Mouse (Mus musculus): ENCODE measurements around the gene Uaca.

The Uaca gene

GRCm38 (mm10) chr9:60776899-60777298 is 17.4 kb upstream of the Uaca start:
- Histone ChIP-seq H3K36me3 (ENCODE audit: insufficient read depth, low read length) (no peaks in the 10 kb centered on the region), H3K27me3 (ENCODE audit: insufficient read depth, low read length) (peaks cover 30% of the 10 kb centered on the region), H3K9me3 (ENCODE audit: low read length) (peaks cover 7% of the 10 kb centered on the region), H3K4me1 (replicated peaks; ENCODE audit: low read depth, low read length) (peaks cover 6% of the 10 kb centered on the region; the same call in 1 of the 2 replicates), H3K4me3 (replicated peaks; ENCODE audit: low read length) (peak overlapping the region; percentile 52)
- no peak for TF ChIP-seq NANOG (IDR thresholded peaks at IDR 0.05; ENCODE audit: borderline replicate concordance, low read length)
- TF ChIP-seq POU5F1 (IDR thresholded peaks at IDR 0.05; ENCODE audit: borderline replicate concordance, low read length) = no peak
- no peak for TF ChIP-seq CTCF (conservative IDR thresholded peaks at IDR 0.05; ENCODE audit: low read length)

- no peaks in the 10 kb centered on the region for H3K9me3 ChIP-seq (ENCODE audit: low read length)
- H3K4me3 ChIP-seq (replicated peaks; ENCODE audit: low read length) = no peak overlapping the region
- no peaks in the 10 kb centered on the region for H3K36me3 ChIP-seq (ENCODE audit: insufficient read depth, low read length)
- no peak for TF ChIP-seq NANOG (IDR thresholded peaks at IDR 0.05; ENCODE audit: borderline replicate concordance, low read length)
- TF ChIP-seq POU5F1 (IDR thresholded peaks at IDR 0.05; ENCODE audit: borderline replicate concordance, low read length) = no peak
- no peak for TF ChIP-seq CTCF (conservative IDR thresholded peaks at IDR 0.05; ENCODE audit: low read length)
- peaks cover 44% of the 10 kb centered on the region for H3K27me3 ChIP-seq (ENCODE audit: insufficient read depth, low read length)
- H3K4me1 ChIP-seq (replicated peaks; ENCODE audit: low read depth, low read length) = no peaks in the 10 kb centered on the region; the same call in 1 of the 2 replicates
Observed at GRCm38 (mm10) chr9:60782057-60782789, 12.1 kb upstream of the Uaca start.

DNA sequence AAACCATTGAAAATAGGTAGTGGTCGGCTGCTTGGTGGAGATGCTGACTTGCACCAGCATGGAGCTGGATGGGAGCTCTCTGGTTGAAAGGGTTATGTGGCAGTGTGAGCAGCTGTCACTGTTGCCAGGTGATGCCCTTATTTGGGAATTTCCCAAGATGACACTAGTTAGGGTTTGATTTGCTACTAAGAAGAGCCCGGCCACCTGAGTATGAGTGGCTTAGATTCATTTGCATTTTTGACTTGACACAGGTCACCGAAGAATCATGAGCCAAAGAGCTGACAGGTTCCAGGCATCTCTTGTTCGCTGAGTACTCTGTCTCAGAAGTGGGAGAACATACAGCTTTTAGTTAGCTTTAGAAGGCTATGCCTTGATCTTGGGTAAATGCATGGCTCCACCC is 9.3 kb upstream of the Uaca start:
- Histone ChIP-seq H3K27me3 (ENCODE audit: insufficient read depth, low read length) (peaks cover 43% of the 10 kb centered on the region), H3K36me3 (ENCODE audit: insufficient read depth, low read length) (no peaks in the 10 kb centered on the region), H3K4me1 (replicated peaks; ENCODE audit: low read depth, low read length) (peaks cover 17% of the 10 kb centered on the region), H3K4me3 (replicated peaks; ENCODE audit: low read length) (no peak overlapping the region), H3K9me3 (ENCODE audit: low read length) (no peaks in the 10 kb centered on the region)
- TF ChIP-seq CTCF (conservative IDR thresholded peaks at IDR 0.05; ENCODE audit: low read length) (no peak), NANOG (IDR thresholded peaks at IDR 0.05; ENCODE audit: borderline replicate concordance, low read length) (no peak), POU5F1 (IDR thresholded peaks at IDR 0.05; ENCODE audit: borderline replicate concordance, low read length) (no peak)

DNA sequence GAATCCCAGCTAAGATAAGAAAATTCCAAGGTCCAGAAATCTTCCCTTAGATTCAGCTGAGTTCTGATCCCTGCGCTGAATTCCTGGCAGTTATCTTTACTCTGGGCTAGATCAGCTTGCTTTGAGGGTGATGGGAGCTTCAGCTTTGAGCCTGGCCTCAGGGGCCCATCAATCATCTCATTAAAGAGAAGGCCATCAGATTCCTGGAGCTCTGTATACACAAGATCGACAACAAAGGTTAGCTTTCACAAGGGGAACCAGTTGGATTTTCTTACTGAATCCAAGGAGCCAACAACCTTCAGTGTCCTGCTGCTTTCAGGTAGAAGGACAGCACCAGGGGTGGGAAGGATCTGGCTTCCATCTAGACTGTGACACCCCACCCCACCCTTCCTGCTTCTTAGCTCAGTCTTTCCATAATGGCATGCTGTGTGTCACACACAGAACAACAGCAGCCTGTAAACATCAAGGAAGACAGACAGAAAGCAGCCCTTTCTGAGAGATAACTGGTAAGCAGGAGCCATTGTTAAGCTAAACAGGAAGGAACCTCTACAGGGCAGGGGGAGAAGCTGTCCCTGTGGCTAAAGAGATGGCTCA is 6.7 kb upstream of the Uaca start:
- TF ChIP-seq POU5F1 (IDR thresholded peaks at IDR 0.05; ENCODE audit: borderline replicate concordance, low read length) = no peak
- TF ChIP-seq CTCF (conservative IDR thresholded peaks at IDR 0.05; ENCODE audit: low read length) = no peak
- TF ChIP-seq NANOG (IDR thresholded peaks at IDR 0.05; ENCODE audit: borderline replicate concordance, low read length) = peak; percentile 96
- Histone ChIP-seq H3K9me3 (ENCODE audit: low read length) (no peaks in the 10 kb centered on the region), H3K4me3 (replicated peaks; ENCODE audit: low read length) (no peak overlapping the region), H3K36me3 (ENCODE audit: insufficient read depth, low read length) (no peaks in the 10 kb centered on the region), H3K4me1 (replicated peaks; ENCODE audit: low read depth, low read length) (peaks cover 17% of the 10 kb centered on the region), H3K27me3 (ENCODE audit: insufficient read depth, low read length) (peaks cover 54% of the 10 kb centered on the region)

- TF ChIP-seq NANOG (IDR thresholded peaks at IDR 0.05; ENCODE audit: borderline replicate concordance, low read length) = no peak
- TF ChIP-seq POU5F1 (IDR thresholded peaks at IDR 0.05; ENCODE audit: borderline replicate concordance, low read length) = no peak
Observed at GRCm38 (mm10) chr9:60790282-60790681, 4.1 kb upstream of the Uaca start.

DNA sequence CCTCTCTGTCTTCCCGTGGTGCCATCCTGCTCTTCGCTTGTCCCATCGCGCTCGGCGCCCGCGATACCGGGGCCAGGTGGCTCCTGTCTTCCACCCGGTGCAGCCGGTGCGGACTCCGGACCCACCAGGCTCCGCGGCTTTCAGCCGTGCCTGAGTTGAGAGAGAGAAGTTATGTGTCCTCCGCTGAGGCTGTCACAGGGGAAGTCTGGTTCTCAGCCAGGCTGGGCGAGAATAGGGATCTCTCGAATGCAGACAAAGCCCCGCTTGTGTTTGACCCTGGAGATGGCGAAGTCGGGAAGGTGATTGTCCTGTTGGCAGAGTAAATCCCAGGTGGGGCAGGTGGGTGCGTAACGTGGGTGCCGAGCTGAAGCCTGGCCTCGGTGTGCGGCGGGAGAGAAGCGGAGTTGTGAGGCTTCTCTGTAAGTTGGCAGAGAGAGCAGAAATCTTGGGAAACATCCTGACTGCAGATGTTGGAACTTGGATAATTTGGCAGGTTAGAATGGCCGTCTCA is 554 bp downstream of the Uaca start:
- Histone ChIP-seq H3K4me3 (replicated peaks; ENCODE audit: low read length) (peak overlapping the region; percentile 94), H3K4me1 (replicated peaks; ENCODE audit: low read depth, low read length) (peaks cover 16% of the 10 kb centered on the region), H3K27me3 (ENCODE audit: insufficient read depth, low read length) (peaks cover 41% of the 10 kb centered on the region), H3K9me3 (ENCODE audit: low read length) (no peaks in the 10 kb centered on the region), H3K36me3 (ENCODE audit: insufficient read depth, low read length) (no peaks in the 10 kb centered on the region)
- TF ChIP-seq POU5F1 (IDR thresholded peaks at IDR 0.05; ENCODE audit: borderline replicate concordance, low read length) (no peak), NANOG (IDR thresholded peaks at IDR 0.05; ENCODE audit: borderline replicate concordance, low read length) (no peak), CTCF (conservative IDR thresholded peaks at IDR 0.05; ENCODE audit: low read length) (no peak)

More at GRCm38 (mm10) chr9:60790282-60790681, 4.1 kb upstream of the Uaca start:
- Histone ChIP-seq H3K27me3 (ENCODE audit: insufficient read depth, low read length) (peaks cover 41% of the 10 kb centered on the region), H3K36me3 (ENCODE audit: insufficient read depth, low read length) (no peaks in the 10 kb centered on the region), H3K9me3 (ENCODE audit: low read length) (no peaks in the 10 kb centered on the region), H3K4me1 (replicated peaks; ENCODE audit: low read depth, low read length) (peaks cover 31% of the 10 kb centered on the region), H3K4me3 (replicated peaks; ENCODE audit: low read length) (no peak overlapping the region)

DNA sequence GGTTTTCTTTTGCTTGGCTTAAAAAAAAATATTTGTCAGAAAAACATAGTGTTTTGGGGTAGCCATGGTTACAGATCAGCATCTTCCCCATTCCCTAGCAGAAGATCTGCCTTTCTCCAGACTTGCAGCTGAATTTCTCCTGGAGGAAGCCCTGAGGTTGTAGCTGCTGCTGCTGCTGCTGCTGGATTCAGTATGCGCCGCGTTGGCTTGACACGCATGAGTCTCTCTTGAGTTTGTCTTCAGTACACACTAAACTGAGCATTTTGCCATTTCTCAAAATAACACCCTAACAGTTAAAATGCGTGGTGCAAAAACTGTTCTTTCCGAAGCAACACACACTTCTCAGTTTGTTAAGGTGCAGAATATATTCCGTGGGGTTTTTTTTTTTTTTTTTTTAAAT is 1.7 kb downstream of the Uaca start:
- H3K4me1 ChIP-seq (replicated peaks; ENCODE audit: low read depth, low read length) = peaks cover 17% of the 10 kb centered on the region
- no peak overlapping the region; the same call in 1 of the 2 replicates for H3K4me3 ChIP-seq (replicated peaks; ENCODE audit: low read length)
- no peak for TF ChIP-seq NANOG (IDR thresholded peaks at IDR 0.05; ENCODE audit: borderline replicate concordance, low read length)
- no peak for TF ChIP-seq POU5F1 (IDR thresholded peaks at IDR 0.05; ENCODE audit: borderline replicate concordance, low read length)
- no peak for TF ChIP-seq CTCF (conservative IDR thresholded peaks at IDR 0.05; ENCODE audit: low read length)
- H3K9me3 ChIP-seq (ENCODE audit: low read length) = no peaks in the 10 kb centered on the region
- peaks cover 29% of the 10 kb centered on the region for H3K27me3 ChIP-seq (ENCODE audit: insufficient read depth, low read length)
- H3K36me3 ChIP-seq (ENCODE audit: insufficient read depth, low read length) = no peaks in the 10 kb centered on the region

- TF ChIP-seq NANOG (IDR thresholded peaks at IDR 0.05; ENCODE audit: borderline replicate concordance, low read length) (no peak), CTCF (conservative IDR thresholded peaks at IDR 0.05; ENCODE audit: low read length) (no peak), POU5F1 (IDR thresholded peaks at IDR 0.05; ENCODE audit: borderline replicate concordance, low read length) (no peak)
- H3K27me3 ChIP-seq (ENCODE audit: insufficient read depth, low read length) = peaks cover 20% of the 10 kb centered on the region
- no peaks in the 10 kb centered on the region for H3K9me3 ChIP-seq (ENCODE audit: low read length)
- no peaks in the 10 kb centered on the region for H3K36me3 ChIP-seq (ENCODE audit: insufficient read depth, low read length)
- H3K4me3 ChIP-seq (replicated peaks; ENCODE audit: low read length) = no peak overlapping the region
- H3K4me1 ChIP-seq (replicated peaks; ENCODE audit: low read depth, low read length) = peaks cover 27% of the 10 kb centered on the region
Observed at GRCm38 (mm10) chr9:60797126-60797525, 2.8 kb downstream of the Uaca start.
